Mouse (Mus musculus) midbrain, postnatal 0 days (tissue): ENCODE measurements at regions not wholly inside any gene's neighbourhood (a gene's known extent, or its start where the extent isn't known, plus 50 kb on each side); places are given as distances from the start of the nearest gene placed in this dataset.

Experiments
- ATAC-seq: fragments of 200-750 bp; cut with Nextera tagmentation; 2 replicates; pipeline ENCODE4 v1.8.0; 2017; ENCODE audit warnings: moderate number of reproducible peaks, mild to moderate bottlenecking, moderate TSS enrichment, moderate library complexity; ENCODE audit not compliant: low FRiP score
- DNase-seq: peaks from one replicate; pipeline ENCODE4 v3.0.0-alpha.2; 2015; ENCODE audit warnings: low spot score
- H3K27ac ChIP-seq: fragments of 300-500 bp; sonication (generic); 2 replicates; pipeline ENCODE4 v1.5.1; 2014; ENCODE audit warnings: low read depth, mild to moderate bottlenecking, low read length, mixed read lengths
- H3K27me3 ChIP-seq: fragments of 300-500 bp; sonication (generic); 2 replicates; pipeline ENCODE4 v1.6.1; 2014; ENCODE audit warnings: low read length, control low read depth, mixed read lengths; ENCODE audit not compliant: insufficient read depth
- H3K36me3 ChIP-seq: fragments of 300-500 bp; sonication (generic); 2 replicates; pipeline ENCODE4 v1.6.1; 2014; ENCODE audit warnings: low read length, control low read depth, mixed read lengths; ENCODE audit not compliant: insufficient read depth
- H3K4me1 ChIP-seq: fragments of 300-500 bp; sonication (generic); 2 replicates; pipeline ENCODE4 v1.6.1; 2014; ENCODE audit warnings: mild to moderate bottlenecking, control low read depth, antibody characterized with exemption, low read length, mixed read lengths; ENCODE audit not compliant: insufficient read depth
- H3K4me2 ChIP-seq: fragments of 300-500 bp; sonication (generic); 2 replicates; pipeline ENCODE4 v1.6.1; 2014; ENCODE audit warnings: low read depth, mild to moderate bottlenecking, low read length, mixed read lengths; ENCODE audit not compliant: poor library complexity, severe bottlenecking
- H3K4me3 ChIP-seq: fragments of 300-500 bp; sonication (generic); 2 replicates; pipeline ENCODE4 v1.5.1; 2014; ENCODE audit warnings: low read depth, mild to moderate bottlenecking, low read length, moderate library complexity
- H3K9ac ChIP-seq: fragments of 300-500 bp; sonication (generic); replicated peaks from 2 replicates; pipeline ENCODE4 v1.6.1; 2014; ENCODE audit warnings: mild to moderate bottlenecking, low read length, moderate library complexity, mixed read lengths; ENCODE audit not compliant: poor library complexity, severe bottlenecking
- H3K9me3 ChIP-seq: fragments of 300-500 bp; sonication (generic); 2 replicates; pipeline ENCODE4 v1.6.1; 2016; ENCODE audit warnings: low read length, control low read depth
- CTCF ChIP-seq: IDR thresholded peaks from 2 replicates; pipeline ENCODE4 v1.5.1; 2016; ENCODE audit warnings: antibody characterized with exemption, mild to moderate bottlenecking
- WGBS: fragments of 180-500 bp; shearing (Covaris S2); extraction: QIAGEN DNeasy Blood & Tissue Kit; methylation state at CpG from one replicate; pipeline ENCODE4 v1.1.7; 2014; 5-methylcytosine and 5-hydroxymethylcytosine counted together

GRCm38 (mm10) chr12:26815771-26816170, 346.8 kb downstream of the Cmpk2 start:
- TF ChIP-seq CTCF, result no peak
- no peaks in the 10 kb centered on the region for H3K36me3 ChIP-seq
- H3K4me1 ChIP-seq, result no peaks in the 10 kb centered on the region
- H3K4me2 ChIP-seq, result no peak overlapping the region
- H3K4me3 ChIP-seq, result no peak overlapping the region
- 70% methylated on average over 8 of the region's 8 CpGs for WGBS
- no peaks in the 10 kb centered on the region for H3K9me3 ChIP-seq
- no peak overlapping the region for H3K27ac ChIP-seq
- DNase-seq (no peak), ATAC-seq (no peak)
- H3K27me3 ChIP-seq, result no peaks in the 10 kb centered on the region
- no peak overlapping the region for H3K9ac ChIP-seq

GRCm38 (mm10) chr12:26810565-26811177, 341.7 kb downstream of the Cmpk2 start:
- Histone ChIP-seq H3K4me2 (no peak overlapping the region), H3K9me3 (no peaks in the 10 kb centered on the region), H3K36me3 (no peaks in the 10 kb centered on the region), H3K27ac (no peak overlapping the region), H3K4me1 (no peaks in the 10 kb centered on the region), H3K27me3 (no peaks in the 10 kb centered on the region), H3K9ac (no peak overlapping the region), H3K4me3 (no peak overlapping the region)
- DNase-seq (no peak), ATAC-seq (no peak)
- no peak for TF ChIP-seq CTCF
- 85% methylated on average over 5 of the region's 5 CpGs for WGBS

GRCm38 (mm10) chr12:26809670-26810069, 340.7 kb downstream of the Cmpk2 start:
- DNase-seq (no peak), ATAC-seq (no peak)
- H3K4me1 ChIP-seq, result no peaks in the 10 kb centered on the region
- no peak overlapping the region for H3K9ac ChIP-seq
- WGBS, result 8% methylated on average over 4 of the region's 4 CpGs
- H3K27me3 ChIP-seq, result no peaks in the 10 kb centered on the region
- no peaks in the 10 kb centered on the region for H3K36me3 ChIP-seq
- H3K4me2 ChIP-seq, result no peak overlapping the region
- H3K4me3 ChIP-seq, result no peak overlapping the region
- H3K9me3 ChIP-seq, result no peaks in the 10 kb centered on the region
- no peak for TF ChIP-seq CTCF
- no peak overlapping the region for H3K27ac ChIP-seq

GRCm38 (mm10) chr12:26802542-26802941, 333.5 kb downstream of the Cmpk2 start:
- H3K9ac ChIP-seq, result no peak overlapping the region
- H3K27ac ChIP-seq, result no peak overlapping the region
- no peaks in the 10 kb centered on the region for H3K27me3 ChIP-seq
- H3K9me3 ChIP-seq, result no peaks in the 10 kb centered on the region
- no peak for TF ChIP-seq CTCF
- ATAC-seq, result no peak
- WGBS, result 31% methylated on average over 5 of the region's 5 CpGs
- peak; percentile 89 for DNase-seq
- H3K4me1 ChIP-seq, result no peaks in the 10 kb centered on the region; the same call in 1 of the 2 replicates
- H3K4me3 ChIP-seq, result no peak overlapping the region
- H3K36me3 ChIP-seq, result no peaks in the 10 kb centered on the region
- no peak overlapping the region for H3K4me2 ChIP-seq

GRCm38 (mm10) chr12:26799310-26799709, 330.3 kb downstream of the Cmpk2 start:
- no peak overlapping the region for H3K9ac ChIP-seq
- ATAC-seq, result no peak
- H3K9me3 ChIP-seq, result no peaks in the 10 kb centered on the region
- no peaks in the 10 kb centered on the region; the same call in 1 of the 2 replicates for H3K4me1 ChIP-seq
- no peak overlapping the region for H3K4me3 ChIP-seq
- DNase-seq, result peak; percentile 77
- peak; percentile 36 for TF ChIP-seq CTCF
- H3K27me3 ChIP-seq, result no peaks in the 10 kb centered on the region
- H3K36me3 ChIP-seq, result no peaks in the 10 kb centered on the region
- no peak overlapping the region for H3K4me2 ChIP-seq
- 47% methylated on average over 6 of the region's 6 CpGs for WGBS
- no peak overlapping the region for H3K27ac ChIP-seq

- no peaks in the 10 kb centered on the region for H3K9me3 ChIP-seq
- no peaks in the 10 kb centered on the region for H3K27me3 ChIP-seq
- no peaks in the 10 kb centered on the region; the same call in 1 of the 2 replicates for H3K4me1 ChIP-seq
- H3K4me3 ChIP-seq, result no peak overlapping the region
- no peak overlapping the region for H3K27ac ChIP-seq
- H3K36me3 ChIP-seq, result no peaks in the 10 kb centered on the region
- WGBS, result 52% methylated on average over 2 of the region's 2 CpGs
- ATAC-seq, result no peak
- H3K4me2 ChIP-seq, result no peak overlapping the region
- H3K9ac ChIP-seq, result no peak overlapping the region
- no peak for DNase-seq
- TF ChIP-seq CTCF, result no peak
Measured at GRCm38 (mm10) chr12:26796367-26796766, 327.4 kb downstream of the Cmpk2 start.
